Mouse (Mus musculus) embryo, embryonic 10.5 days (tissue): ENCODE measurements around the gene Hrh2.

Experiments used
- DNase-seq: peaks from one replicate; pipeline ENCODE4 v3.0.0-alpha.2; 2015; ENCODE audit warnings: low spot score

The Hrh2 gene

DNA sequence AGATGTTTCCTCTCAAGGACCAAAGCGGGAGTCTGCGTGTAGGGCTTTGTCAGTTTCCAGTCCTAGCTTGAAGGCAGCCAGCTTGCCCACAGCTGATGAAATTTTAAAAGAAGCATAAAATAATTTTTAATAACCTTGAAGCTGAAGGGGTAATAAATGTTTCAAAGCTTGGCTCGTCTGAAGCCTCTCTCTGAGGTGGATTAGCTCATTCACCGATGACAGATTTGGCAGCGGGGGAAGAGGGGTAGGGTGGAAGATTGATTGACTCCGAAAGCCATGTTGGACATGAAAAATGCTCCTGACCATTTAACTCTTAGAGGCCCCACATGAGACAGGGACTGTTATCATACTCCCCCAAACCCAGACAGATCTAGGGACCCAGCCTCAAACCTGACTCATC is 71.7 kb downstream of the Hrh2 start:
- DNase-seq: no peak

DNA sequence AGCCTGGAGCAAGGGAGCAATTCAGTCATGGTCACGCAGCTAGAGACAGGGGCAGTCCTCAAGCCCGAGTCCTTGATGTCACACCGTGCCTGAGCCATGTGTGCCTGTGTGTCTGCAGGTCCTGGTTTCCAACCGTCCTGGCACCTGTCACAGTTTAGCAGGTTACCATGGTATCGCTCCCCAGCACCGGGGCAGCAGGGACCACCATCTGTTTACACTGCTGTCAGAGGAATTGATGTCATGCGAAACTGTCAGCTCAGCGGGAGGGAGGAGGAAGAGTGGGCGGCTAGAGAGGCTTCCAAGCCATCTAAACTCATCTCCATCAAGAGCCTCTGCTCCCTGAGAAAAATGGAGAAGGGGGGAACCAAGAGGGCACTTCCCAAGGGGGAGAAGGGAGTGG is 74.5 kb downstream of the Hrh2 start:
- DNase-seq: peak; percentile 38

DNA sequence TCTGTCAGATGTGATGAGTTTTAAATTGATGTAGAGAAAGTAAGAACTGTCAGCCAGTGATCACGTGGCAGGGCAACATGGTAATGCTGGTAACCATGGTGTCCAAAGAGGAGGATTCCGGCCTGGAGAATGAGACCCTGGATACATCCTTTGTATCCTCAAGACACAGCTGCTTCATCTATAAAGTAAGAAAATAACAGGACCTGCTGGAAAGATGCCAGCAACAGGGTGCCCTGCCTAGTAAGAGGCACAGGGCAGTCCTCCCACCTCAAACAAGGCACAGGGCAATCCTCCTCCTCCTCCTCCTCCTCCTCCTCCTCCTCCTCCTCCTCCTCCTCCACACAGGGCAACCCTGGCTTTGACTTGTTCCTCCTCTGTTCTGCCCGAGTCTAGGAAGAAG is 77.2 kb downstream of the Hrh2 start:
- no peak for DNase-seq

DNA sequence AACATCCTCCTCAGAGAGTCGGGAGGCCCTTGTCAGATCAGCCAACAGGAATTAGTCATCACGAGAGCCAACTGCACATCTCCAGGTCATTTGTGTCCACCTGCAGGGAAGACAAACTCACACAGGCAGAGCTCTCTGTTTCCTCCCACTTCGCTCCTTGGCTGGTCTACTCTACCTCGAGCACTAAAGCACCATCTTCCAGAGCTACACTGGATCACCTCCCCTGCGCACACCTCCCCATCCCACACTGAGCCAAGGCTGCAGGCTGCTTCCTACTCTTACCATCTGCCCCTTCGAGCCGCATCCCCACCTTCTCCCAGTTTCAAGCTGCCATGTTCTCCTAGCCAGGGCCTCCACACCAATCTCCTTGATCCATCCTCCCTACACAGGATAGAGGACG is 77.7 kb downstream of the Hrh2 start:
- no peak for DNase-seq

DNA sequence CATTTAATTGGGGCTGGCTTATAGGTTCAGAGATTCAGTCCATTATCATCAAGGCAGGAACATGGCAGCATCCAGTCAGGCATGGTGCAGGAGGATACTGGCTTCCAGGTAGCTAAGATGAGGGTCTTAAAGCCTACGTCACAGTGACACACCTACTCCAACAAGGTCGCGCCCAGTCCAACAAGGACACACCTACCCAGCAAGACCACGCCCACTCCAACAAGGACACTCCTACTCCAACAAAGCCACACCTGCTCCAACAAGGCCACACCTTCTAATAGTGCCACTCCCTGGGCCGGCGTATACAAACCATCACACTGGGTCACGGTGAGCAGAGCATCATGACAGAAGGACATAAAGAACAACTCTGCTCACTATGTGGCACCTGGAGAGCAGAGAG is 80.1 kb downstream of the Hrh2 start:
- no peak for DNase-seq

DNA sequence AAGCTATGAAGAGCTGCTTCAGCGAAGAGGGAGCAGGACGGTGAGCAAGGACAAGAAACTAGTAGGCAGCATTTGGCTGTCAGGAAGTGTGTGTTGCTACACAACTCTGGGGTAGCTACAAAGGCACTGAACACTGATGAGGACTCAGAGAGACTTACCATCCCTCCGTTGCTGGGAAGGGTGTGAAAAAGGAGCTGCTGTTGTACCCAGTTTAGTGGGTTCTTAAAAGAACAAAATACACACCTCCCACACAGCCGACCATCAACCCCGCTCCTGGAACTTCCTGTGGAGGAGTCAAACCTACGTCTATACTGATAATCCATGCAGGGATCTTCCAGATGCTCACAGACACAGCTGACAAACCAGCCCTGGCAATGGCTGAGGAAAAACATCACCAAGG is 85.5 kb downstream of the Hrh2 start:
- DNase-seq: no peak

DNA sequence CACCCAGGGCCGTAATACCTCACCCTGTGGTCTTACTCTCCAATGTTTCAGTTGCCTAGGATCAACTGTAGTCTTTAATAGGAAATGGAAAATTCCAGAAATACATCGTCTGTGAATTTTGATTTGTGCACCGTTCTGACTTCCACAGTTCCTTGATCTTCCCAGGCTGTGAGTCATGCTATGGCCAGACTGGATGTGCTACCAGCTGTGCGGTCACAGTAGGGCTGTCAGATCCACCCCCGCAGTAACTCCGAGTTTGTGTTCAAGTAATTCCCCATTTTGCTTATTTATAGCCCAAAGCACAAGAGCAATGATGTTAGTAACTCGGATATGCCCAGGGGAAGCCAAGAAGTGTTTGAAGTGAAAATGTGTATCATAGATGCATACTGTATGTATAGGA is 88.4 kb downstream of the Hrh2 start:
- DNase-seq: no peak

DNA sequence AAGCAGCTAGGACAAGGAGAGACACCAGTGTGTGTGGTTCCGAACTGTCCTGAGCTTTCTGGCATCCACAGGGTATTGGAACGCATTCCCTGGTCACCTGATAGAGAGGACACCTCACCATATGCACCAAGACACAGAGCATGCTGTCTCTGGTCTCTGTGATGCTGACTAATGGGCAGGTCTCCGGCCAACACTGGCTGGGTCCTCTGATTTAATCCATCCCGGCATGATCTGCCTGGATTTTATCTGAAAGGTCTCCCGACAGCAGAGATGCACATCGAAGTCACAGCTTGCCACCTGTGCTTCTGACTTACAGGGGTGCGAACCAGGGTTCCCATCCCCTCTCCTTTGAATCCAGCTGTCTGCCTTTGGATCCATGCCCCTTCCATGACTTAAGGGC is 89.2 kb downstream of the Hrh2 start:
- no peak for DNase-seq

DNA sequence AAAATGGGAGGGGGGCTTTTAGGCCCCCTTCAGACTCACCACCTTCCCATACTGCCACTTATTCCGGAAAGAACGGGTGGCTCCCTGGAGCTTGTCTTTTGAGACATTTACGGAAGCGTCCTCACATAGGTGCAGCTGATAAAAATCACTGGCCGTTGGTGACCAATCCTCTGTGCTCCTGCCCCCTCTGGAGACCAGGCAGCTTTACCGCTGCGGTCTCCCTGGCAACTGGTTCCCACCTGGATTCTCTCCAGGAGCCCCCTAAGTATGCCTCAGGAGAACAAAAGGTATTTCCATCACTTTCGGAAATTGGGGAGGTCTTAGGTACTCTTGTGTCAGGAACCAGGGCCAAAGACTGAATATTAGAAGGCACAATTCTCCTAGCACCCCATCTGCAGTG is 89.7 kb downstream of the Hrh2 start:
- no peak for DNase-seq

DNA sequence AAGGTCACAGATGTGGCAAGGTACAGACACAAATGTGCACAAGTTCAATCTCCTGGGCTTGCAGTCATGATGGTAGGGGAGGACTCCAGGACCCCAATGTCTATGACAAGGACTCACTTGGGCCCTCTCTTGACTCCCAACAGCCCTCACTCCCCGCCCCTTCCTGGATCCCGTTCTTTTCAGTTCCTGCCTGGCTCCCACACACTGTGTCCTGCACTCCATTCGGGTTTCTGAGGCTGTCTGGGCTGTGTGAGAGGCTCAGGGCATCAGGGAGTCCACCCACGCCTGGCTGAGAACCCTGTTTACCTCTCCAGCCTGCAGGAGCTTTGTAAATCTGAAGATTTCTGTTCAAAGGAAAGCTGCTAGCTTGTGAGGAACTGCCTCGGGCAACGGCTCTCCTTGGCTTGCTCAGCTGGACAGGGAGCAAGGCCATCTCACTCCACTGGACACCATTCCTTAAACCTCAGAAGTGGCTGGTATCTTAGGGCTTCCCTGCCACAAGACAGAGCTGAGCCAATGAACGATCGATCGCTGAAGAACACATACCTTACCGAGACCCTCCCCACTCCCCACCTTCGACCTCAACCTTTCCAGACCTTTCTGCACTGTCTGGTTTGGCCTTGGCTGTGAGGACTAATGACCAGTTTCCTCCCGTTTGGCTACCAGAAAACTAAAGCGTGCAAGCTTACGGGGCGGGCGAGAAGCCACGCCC is 90.4 kb downstream of the Hrh2 start:
- DNase-seq: no peak

DNA sequence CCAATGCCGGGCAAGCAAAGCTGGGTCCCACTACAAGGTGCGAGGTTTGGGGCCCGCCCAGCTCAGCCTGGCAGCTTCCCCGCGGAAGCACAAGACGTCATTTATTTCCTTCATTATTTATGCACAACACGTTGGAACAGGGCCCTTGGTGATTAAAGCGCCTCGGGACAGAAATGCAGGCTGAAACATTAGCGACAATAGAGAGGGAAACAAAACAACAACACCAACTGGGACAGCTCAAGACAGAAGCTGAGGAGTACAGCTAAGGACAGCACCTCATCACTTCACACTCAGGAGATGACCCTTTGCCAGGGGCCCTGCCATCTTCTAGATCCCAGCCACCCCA is 90.9 kb downstream of the Hrh2 start:
- DNase-seq: peak; percentile 43
